Mouse (Mus musculus) stomach, postnatal 0 days (tissue): ENCODE measurements around the gene Mta2.
"Not testable (repeated sequence)": the region's sequence is repeated elsewhere in the genome, so short reads cannot be mapped to it uniquely, and the experiment has no call there.

Experiments used
- CTCF ChIP-seq: IDR thresholded peaks from 2 replicates; pipeline ENCODE4 v1.5.1; 2016; ENCODE audit warnings: antibody characterized with exemption, low read depth, mild to moderate bottlenecking, moderate library complexity
- EP300 ChIP-seq: optimal IDR thresholded peaks from 2 replicates; pipeline ENCODE3; 2016; ENCODE audit warnings: antibody characterized with exemption

- not testable (repeated sequence) for TF ChIP-seq CTCF, EP300
These were observed 45.4 kb upstream of the Mta2 start for GRCm38 (mm10) chr19:8896231-8896630.
